Mouse (Mus musculus): ENCODE measurements around the gene Nlrp3. TPM values are rescaled to one million over a fixed set of nuclear protein-coding genes. Genes with fewer than 3 reads are reported as not detected.
"Not testable (repeated sequence)": the region's sequence is repeated elsewhere in the genome, so short reads cannot be mapped to it uniquely, and the experiment has no call there.

Nlrp3 gene
- polyA plus RNA-seq, 1 experiment from 2014 or later = 0.04 TPM

- H3K4me1 ChIP-seq (replicated peaks) = 0 out of 2 replicates have a peak, but pooled peaks cover 8% of the 10 kb centered on the region
- 34% methylated on average over 11 of the region's 11 CpGs for WGBS
- H3K9me3 ChIP-seq = no peaks in the 10 kb centered on the region
- H3K36me3 ChIP-seq = no peaks in the 10 kb centered on the region
- H3K27me3 ChIP-seq = no peaks in the 10 kb centered on the region
- no peak overlapping the region for H3K4me3 ChIP-seq
- 0 out of 2 replicates have a peak overlapping the region, but pooled peaks have one; percentile 17 for H3K4me2 ChIP-seq
- ATAC-seq (ENCODE audit: low read depth) = no peak
- H3K9ac ChIP-seq = no peak overlapping the region
- H3K27ac ChIP-seq (replicated peaks) = no peak overlapping the region; the same call in 1 of the 2 replicates
Measured at GRCm38 (mm10) chr11:59538387-59538786, 3.0 kb upstream of the Nlrp3 start.

GRCm38 (mm10) chr11:59540123-59540522 is 1.2 kb upstream of the Nlrp3 start:
- no peaks in the 10 kb centered on the region for H3K27me3 ChIP-seq
- no peak overlapping the region for H3K4me3 ChIP-seq
- 0 out of 2 replicates have a peak, but pooled peaks cover 8% of the 10 kb centered on the region for H3K4me1 ChIP-seq (replicated peaks)
- ATAC-seq (ENCODE audit: low read depth) = no peak
- no peak overlapping the region for H3K9ac ChIP-seq
- H3K36me3 ChIP-seq = no peaks in the 10 kb centered on the region
- 76% methylated on average over 3 of the region's 3 CpGs for WGBS
- H3K9me3 ChIP-seq = no peaks in the 10 kb centered on the region
- H3K4me2 ChIP-seq = no peak overlapping the region
- no peak overlapping the region for H3K27ac ChIP-seq (replicated peaks)

- no peaks in the 10 kb centered on the region for H3K27me3 ChIP-seq
- no peak overlapping the region for H3K27ac ChIP-seq (replicated peaks)
- WGBS = 90% methylated on average over 6 of the region's 6 CpGs
- H3K4me1 ChIP-seq (replicated peaks) = 0 out of 2 replicates have a peak, but pooled peaks cover 8% of the 10 kb centered on the region
- H3K4me3 ChIP-seq = no peak overlapping the region
- no peak overlapping the region for H3K9ac ChIP-seq
- no peak overlapping the region for H3K4me2 ChIP-seq
- H3K9me3 ChIP-seq = no peaks in the 10 kb centered on the region
- no peaks in the 10 kb centered on the region for H3K36me3 ChIP-seq
- no peak for ATAC-seq (ENCODE audit: low read depth)
Measured at GRCm38 (mm10) chr11:59542442-59542841, 1.1 kb downstream of the Nlrp3 start.

- Histone ChIP-seq H3K27me3 (no peaks in the 10 kb centered on the region), H3K4me1 (replicated peaks) (0 out of 2 replicates have a peak, but pooled peaks cover 7% of the 10 kb centered on the region), H3K36me3 (no peaks in the 10 kb centered on the region), H3K4me2 (no peak overlapping the region), H3K9ac (no peak overlapping the region), H3K4me3 (no peak overlapping the region), H3K27ac (replicated peaks) (no peak overlapping the region), H3K9me3 (no peaks in the 10 kb centered on the region)
- ATAC-seq (ENCODE audit: low read depth) = no peak
- WGBS = 94% methylated on average over 3 of the region's 3 CpGs
Measured at GRCm38 (mm10) chr11:59543376-59543775, 2.0 kb downstream of the Nlrp3 start.

- WGBS = 88% methylated on average over 9 of the region's 9 CpGs
- Histone ChIP-seq H3K9me3 (no peaks in the 10 kb centered on the region), H3K4me3 (no peak overlapping the region), H3K27ac (replicated peaks) (no peak overlapping the region), H3K9ac (no peak overlapping the region), H3K27me3 (no peaks in the 10 kb centered on the region), H3K36me3 (no peaks in the 10 kb centered on the region), H3K4me2 (no peak overlapping the region), H3K4me1 (replicated peaks) (0 out of 2 replicates have a peak, but pooled peaks cover under 1% of the 10 kb centered on the region)
- no peak for ATAC-seq (ENCODE audit: low read depth)
Measured at GRCm38 (mm10) chr11:59544005-59544404, 2.6 kb downstream of the Nlrp3 start.

GRCm38 (mm10) chr11:59554127-59554526 is 12.8 kb downstream of the Nlrp3 start:
- Histone ChIP-seq H3K27ac (replicated peaks) (no peak overlapping the region), H3K36me3 (no peaks in the 10 kb centered on the region), H3K9me3 (no peaks in the 10 kb centered on the region), H3K4me3 (no peak overlapping the region), H3K4me1 (replicated peaks) (0 out of 2 replicates have a peak, but pooled peaks cover 6% of the 10 kb centered on the region), H3K9ac (no peak overlapping the region), H3K4me2 (no peak overlapping the region), H3K27me3 (no peaks in the 10 kb centered on the region)
- no peak for ATAC-seq (ENCODE audit: low read depth)
- WGBS = 92% methylated on average over 11 of the region's 11 CpGs

- 0 out of 2 replicates have a peak, but pooled peaks cover 6% of the 10 kb centered on the region for H3K4me1 ChIP-seq (replicated peaks)
- H3K27ac ChIP-seq (replicated peaks) = no peak overlapping the region
- H3K4me2 ChIP-seq = no peak overlapping the region
- no peak overlapping the region for H3K9ac ChIP-seq
- no peak overlapping the region for H3K4me3 ChIP-seq
- H3K27me3 ChIP-seq = no peaks in the 10 kb centered on the region
- no peaks in the 10 kb centered on the region for H3K36me3 ChIP-seq
- ATAC-seq (ENCODE audit: low read depth) = no peak
- H3K9me3 ChIP-seq = no peaks in the 10 kb centered on the region
- WGBS = 84% methylated on average over 8 of the region's 8 CpGs
Measured at GRCm38 (mm10) chr11:59554535-59554934, 13.2 kb downstream of the Nlrp3 start.

- Histone ChIP-seq H3K9me3 (no peaks in the 10 kb centered on the region), H3K27ac (replicated peaks) (no peak overlapping the region), H3K4me2 (no peak overlapping the region), H3K4me3 (no peak overlapping the region), H3K36me3 (no peaks in the 10 kb centered on the region), H3K9ac (no peak overlapping the region), H3K27me3 (no peaks in the 10 kb centered on the region), H3K4me1 (replicated peaks) (0 out of 2 replicates have a peak, but pooled peaks cover under 1% of the 10 kb centered on the region)
- no peak for ATAC-seq (ENCODE audit: low read depth)
- 72% methylated on average over 3 of the region's 3 CpGs for WGBS
Measured at GRCm38 (mm10) chr11:59560906-59561305, 19.5 kb downstream of the Nlrp3 start.

GRCm38 (mm10) chr11:59562336-59562735 is 21.0 kb downstream of the Nlrp3 start:
- no peaks in the 10 kb centered on the region for H3K27me3 ChIP-seq
- no peak overlapping the region for H3K4me2 ChIP-seq
- H3K9ac ChIP-seq = no peak overlapping the region
- H3K4me1 ChIP-seq (replicated peaks) = no peaks in the 10 kb centered on the region
- no peak overlapping the region for H3K27ac ChIP-seq (replicated peaks)
- no peaks in the 10 kb centered on the region for H3K36me3 ChIP-seq
- no peaks in the 10 kb centered on the region for H3K9me3 ChIP-seq
- no peak overlapping the region for H3K4me3 ChIP-seq
- 94% methylated on average over 4 of the region's 4 CpGs for WGBS
- ATAC-seq (ENCODE audit: low read depth) = no peak

- H3K4me1 ChIP-seq (replicated peaks) = no peaks in the 10 kb centered on the region
- H3K4me2 ChIP-seq = no peak overlapping the region
- no peaks in the 10 kb centered on the region for H3K36me3 ChIP-seq
- H3K27me3 ChIP-seq = no peaks in the 10 kb centered on the region
- H3K9ac ChIP-seq = no peak overlapping the region
- H3K4me3 ChIP-seq = no peak overlapping the region
- no peak overlapping the region for H3K27ac ChIP-seq (replicated peaks)
- no peak for ATAC-seq (ENCODE audit: low read depth)
- 75% methylated on average over 9 of the region's 9 CpGs for WGBS
- no peaks in the 10 kb centered on the region for H3K9me3 ChIP-seq
Measured at GRCm38 (mm10) chr11:59562837-59563236, 21.5 kb downstream of the Nlrp3 start.

GRCm38 (mm10) chr11:59569306-59569705 is 27.9 kb downstream of the Nlrp3 start:
- Histone ChIP-seq H3K9me3 (no peaks in the 10 kb centered on the region), H3K27me3 (peaks cover 5% of the 10 kb centered on the region; the same call in 1 of the 2 replicates), H3K4me2 (no peak overlapping the region), H3K4me3 (no peak overlapping the region), H3K36me3 (no peaks in the 10 kb centered on the region), H3K4me1 (replicated peaks) (no peaks in the 10 kb centered on the region), H3K9ac (no peak overlapping the region), H3K27ac (replicated peaks) (no peak overlapping the region)
- 62% methylated on average over 3 of the region's 3 CpGs for WGBS
- ATAC-seq (ENCODE audit: low read depth) = no peak

- no peaks in the 10 kb centered on the region for H3K36me3 ChIP-seq
- 58% methylated on average over 9 of the region's 9 CpGs for WGBS
- H3K27me3 ChIP-seq = peaks cover 10% of the 10 kb centered on the region
- H3K9me3 ChIP-seq = no peaks in the 10 kb centered on the region
- H3K4me1 ChIP-seq (replicated peaks) = no peaks in the 10 kb centered on the region
- no peak overlapping the region for H3K27ac ChIP-seq (replicated peaks)
- ATAC-seq (ENCODE audit: low read depth) = no peak
- no peak overlapping the region for H3K4me2 ChIP-seq
- H3K4me3 ChIP-seq = no peak overlapping the region
- no peak overlapping the region for H3K9ac ChIP-seq
Measured at GRCm38 (mm10) chr11:59575726-59576125, 34.4 kb downstream of the Nlrp3 start.

GRCm38 (mm10) chr11:59576135-59576534 is 34.8 kb downstream of the Nlrp3 start, which contains the start of gene Olfr222:
Olfr222 (minus strand) TSS chr11:59576235.
- not testable (repeated sequence) for H3K9me3 ChIP-seq; H3K27ac ChIP-seq (replicated peaks); H3K4me2 ChIP-seq; H3K9ac ChIP-seq; H3K4me1 ChIP-seq (replicated peaks); H3K36me3 ChIP-seq; ATAC-seq (ENCODE audit: low read depth); H3K4me3 ChIP-seq
- H3K27me3 ChIP-seq = peaks cover 10% of the 10 kb centered on the region

Data from neural tube, embryonic 13.5 days (tissue).